Comparison of ENCODE assay signal across 25 mouse cellular contexts in genomic region chr1:162862328-162862727, GRCm38 (mm10). TPM values are rescaled to one million over a fixed set of nuclear protein-coding genes. Genes with fewer than 3 reads are reported as not detected.
A peak's percentile ranks its signal among the peaks of the same experiment; 100 is the strongest.
DNase-seq lines count a peak whose midpoint lies in the region; ATAC-seq and TF ChIP-seq lines count a peak whose summit lies in the region.
"Had no signal": no experiment of that assay in that cellular context is flagged by ENCODE, and none has a peak within 500 bp of the region (broad histone marks: within the 10 kb centered on the region; RNA-seq: fewer than 3 reads in every experiment).

No protein-coding gene starts in this region.

- H3K4me2 ChIP-seq in kidney, embryonic 15.5 days = no peak overlapping the region
- H3K4me2 ChIP-seq in kidney, embryonic 14.5 days (replicated peaks; ENCODE audit: low read depth, low read length) = no peak overlapping the region
- no peak overlapping the region for H3K4me2 ChIP-seq in midbrain, embryonic 12.5 days (replicated peaks)
- no peak overlapping the region for H3K4me2 ChIP-seq in midbrain, embryonic 16.5 days (ENCODE audit: low read length)
- peak overlapping the region; percentile 27 for H3K4me2 ChIP-seq in liver, postnatal 0 days (ENCODE audit: low read depth, low read length)
- H3K4me2 ChIP-seq: forebrain, embryonic 15.5 days; heart, embryonic 15.5 days; lung, embryonic 15.5 days; midbrain, embryonic 13.5 days; stomach, embryonic 15.5 days had no signal

- peak overlapping the region; percentile 64 for H3K27ac ChIP-seq in kidney, embryonic 15.5 days
- no peak overlapping the region for H3K27ac ChIP-seq in kidney, embryonic 14.5 days (ENCODE audit: low read depth, low read length)
- 0 out of 2 replicates have a peak overlapping the region, but pooled peaks have one; percentile 8 for H3K27ac ChIP-seq in midbrain, embryonic 12.5 days (replicated peaks)
- no peak overlapping the region for H3K27ac ChIP-seq in midbrain, embryonic 16.5 days (ENCODE audit: low read length)
- no peak overlapping the region for H3K27ac ChIP-seq in liver, postnatal 0 days (ENCODE audit: low read depth)
- H3K27ac ChIP-seq: forebrain, embryonic 15.5 days; heart, embryonic 15.5 days; layer of hippocampus, adult 2 months; lung, embryonic 15.5 days; midbrain, embryonic 13.5 days; stomach, embryonic 15.5 days had no signal

- H3K9ac ChIP-seq in kidney, embryonic 15.5 days = no peak overlapping the region
- H3K9ac ChIP-seq in kidney, embryonic 14.5 days (ENCODE audit: low read depth, low read length) = no peak overlapping the region
- H3K9ac ChIP-seq in midbrain, embryonic 12.5 days (replicated peaks) = no peak overlapping the region
- H3K9ac ChIP-seq in midbrain, embryonic 16.5 days (ENCODE audit: low read depth, low read length) = no peak overlapping the region
- no peak overlapping the region for H3K9ac ChIP-seq in liver, postnatal 0 days (replicated peaks)
- H3K9ac ChIP-seq: forebrain, embryonic 15.5 days; heart, embryonic 15.5 days; lung, embryonic 15.5 days; midbrain, embryonic 13.5 days; stomach, embryonic 15.5 days had no signal

- H3K9me3 ChIP-seq in kidney, embryonic 15.5 days (replicated peaks) = no peaks in the 10 kb centered on the region
- H3K9me3 ChIP-seq in kidney, embryonic 14.5 days (ENCODE audit: control insufficient read depth, low read length) = no peaks in the 10 kb centered on the region
- H3K9me3 ChIP-seq in midbrain, embryonic 12.5 days = no peaks in the 10 kb centered on the region
- H3K9me3 ChIP-seq in midbrain, embryonic 16.5 days (replicated peaks; ENCODE audit: control insufficient read depth, low read length, poor library complexity, severe bottlenecking) = no peaks in the 10 kb centered on the region
- H3K9me3 ChIP-seq in liver, postnatal 0 days (ENCODE audit: low read length) = no peaks in the 10 kb centered on the region
- H3K9me3 ChIP-seq: forebrain, embryonic 15.5 days; heart, embryonic 15.5 days; lung, embryonic 15.5 days; midbrain, embryonic 13.5 days; stomach, embryonic 15.5 days had no signal

- ATAC-seq in kidney, embryonic 15.5 days (replicated peaks; ENCODE audit: low FRiP score) = no peak
- ATAC-seq in kidney, embryonic 14.5 days (ENCODE audit: low FRiP score, low TSS enrichment) = no peak
- no peak for ATAC-seq in midbrain, embryonic 12.5 days (ENCODE audit: low FRiP score, low read depth)
- no peak for ATAC-seq in midbrain, embryonic 16.5 days
- ATAC-seq in liver, postnatal 0 days = no peak
- ATAC-seq: forebrain, embryonic 15.5 days; intestine, embryonic 16.5 days; midbrain, embryonic 13.5 days had no signal

- TF ChIP-seq EP300 in liver, postnatal 0 days (IDR thresholded peaks at IDR 0.05; ENCODE audit: low read depth) = no peak

- no peak overlapping the region for H3K4me3 ChIP-seq in kidney, embryonic 15.5 days (replicated peaks)
- H3K4me3 ChIP-seq in kidney, embryonic 14.5 days (ENCODE audit: low read length) = no peak overlapping the region
- no peak overlapping the region for H3K4me3 ChIP-seq in midbrain, embryonic 12.5 days
- no peak overlapping the region for H3K4me3 ChIP-seq in midbrain, embryonic 16.5 days (ENCODE audit: low read depth, low read length)
- no peak overlapping the region for H3K4me3 ChIP-seq in liver, postnatal 0 days (ENCODE audit: low read depth, low read length)
- H3K4me3 ChIP-seq: erythroblast, embryonic 14.5 days; forebrain, embryonic 15.5 days; heart, embryonic 15.5 days; layer of hippocampus, adult 2 months; lung, embryonic 15.5 days; midbrain, embryonic 13.5 days; stomach, embryonic 15.5 days had no signal

- peaks cover 26% of the 10 kb centered on the region for H3K4me1 ChIP-seq in kidney, embryonic 15.5 days
- 0 out of 2 replicates have a peak, but pooled peaks cover 5% of the 10 kb centered on the region for H3K4me1 ChIP-seq in kidney, embryonic 14.5 days (ENCODE audit: control insufficient read depth, insufficient read depth, low read length)
- H3K4me1 ChIP-seq in midbrain, embryonic 12.5 days = peaks cover 18% of the 10 kb centered on the region
- H3K4me1 ChIP-seq in midbrain, embryonic 16.5 days (ENCODE audit: control insufficient read depth, insufficient read depth, low read length) = peaks cover 3% of the 10 kb centered on the region
- peaks cover 18% of the 10 kb centered on the region for H3K4me1 ChIP-seq in liver, postnatal 0 days (ENCODE audit: insufficient read depth)
- H3K4me1 ChIP-seq: heart, embryonic 15.5 days had no signal

- no peak for TF ChIP-seq CTCF in liver, postnatal 0 days (IDR thresholded peaks at IDR 0.05; ENCODE audit: low read depth)

- H3K27me3 ChIP-seq in kidney, embryonic 15.5 days = no peaks in the 10 kb centered on the region
- H3K27me3 ChIP-seq in kidney, embryonic 14.5 days (ENCODE audit: control insufficient read depth, insufficient read depth, low read length) = no peaks in the 10 kb centered on the region
- peaks cover 5% of the 10 kb centered on the region; the same call in 1 of the 2 replicates for H3K27me3 ChIP-seq in midbrain, embryonic 12.5 days
- no peaks in the 10 kb centered on the region for H3K27me3 ChIP-seq in midbrain, embryonic 16.5 days (ENCODE audit: control insufficient read depth, insufficient read depth, low read depth, low read length)
- H3K27me3 ChIP-seq in liver, postnatal 0 days (ENCODE audit: insufficient read depth, low read length) = no peaks in the 10 kb centered on the region
- H3K27me3 ChIP-seq: forebrain, embryonic 15.5 days; heart, embryonic 15.5 days; lung, embryonic 15.5 days; midbrain, embryonic 13.5 days; stomach, embryonic 15.5 days had no signal

- no peaks in the 10 kb centered on the region for H3K36me3 ChIP-seq in kidney, embryonic 15.5 days
- no peaks in the 10 kb centered on the region for H3K36me3 ChIP-seq in kidney, embryonic 14.5 days (ENCODE audit: control insufficient read depth, insufficient read depth, low read length)
- H3K36me3 ChIP-seq in midbrain, embryonic 12.5 days = no peaks in the 10 kb centered on the region
- H3K36me3 ChIP-seq in midbrain, embryonic 16.5 days (ENCODE audit: control insufficient read depth, insufficient read depth, low read length) = no peaks in the 10 kb centered on the region
- H3K36me3 ChIP-seq in liver, postnatal 0 days (replicated peaks; ENCODE audit: insufficient read depth, low read length) = no peaks in the 10 kb centered on the region
- H3K36me3 ChIP-seq: forebrain, embryonic 15.5 days; heart, embryonic 15.5 days; lung, embryonic 15.5 days; midbrain, embryonic 13.5 days; stomach, embryonic 15.5 days had no signal

- peak; percentile 56 for DNase-seq in embryo, embryonic 10 days (ENCODE audit: low spot score)
- no peak for DNase-seq in liver, postnatal 0 days
- DNase-seq in adrenal gland, postnatal 36 days = no peak
- DNase-seq in gastrocnemius, adult 8-10 months (ENCODE audit: low spot score in 2 of 2) = no peak
- DNase-seq: cerebellum, postnatal 10 days; heart, adult 18-20 months; spleen, adult 18-20 months; thymus, postnatal 25 days had no signal

- WGBS in kidney, embryonic 15.5 days = 18% methylated on average over 1 of the region's 1 CpGs
- WGBS in kidney, embryonic 14.5 days = 45% methylated on average over 1 of the region's 1 CpGs
- 19% methylated on average over 1 of the region's 1 CpGs for WGBS in midbrain, embryonic 12.5 days
- 13% methylated on average over 1 of the region's 1 CpGs for WGBS in midbrain, embryonic 16.5 days
- 52% methylated on average over 1 of the region's 1 CpGs for WGBS in liver, postnatal 0 days (ENCODE audit: insufficient replicate concordance)

RNA-seq across cellular contexts. Expression of gene Fmo1, which starts 4.1 kb away (rescaled TPM):
- 41.5 and 42.2 TPM in 2 replicates for polyA plus RNA-seq in kidney, embryonic 15.5 days (2015; fragmentation: Nextera tagmentation; extraction: Ambion mirVana)
- 8.9 and 17.2 TPM in 2 replicates for polyA plus RNA-seq in kidney, embryonic 14.5 days (2014; fragmentation: Nextera tagmentation; extraction: Ambion mirVana)
- polyA plus RNA-seq in midbrain, embryonic 12.5 days (2016; fragmentation: Nextera tagmentation; extraction: Ambion mirVana) = 25.0 and 26.9 TPM in 2 replicates
- 23.0 and 32.3 TPM in 2 replicates for polyA plus RNA-seq in midbrain, embryonic 16.5 days (2015; fragmentation: Nextera tagmentation; extraction: Ambion mirVana)
- polyA plus RNA-seq in liver, postnatal 0 days (2015; fragmentation: Nextera tagmentation; extraction: Ambion mirVana) = 49.7 and 51.5 TPM in 2 replicates
- 100 to 1,000 TPM; 158 to 352 TPM for total RNA-seq in adrenal gland, postnatal 36 days (2021)
- 10 to 100 TPM in 3 of 4 experiments, 1 to 10 TPM in 1; 5.5 to 16.6 (median 11.4) TPM for total RNA-seq in gastrocnemius, adult 8-10 months (2022)
- polyA plus RNA-seq: erythroblast, embryonic 14.5 days had no signal

RNA-seq across cellular contexts. Expression of gene Fmo2, which starts 36.2 kb away (rescaled TPM):
- polyA plus RNA-seq in kidney, embryonic 15.5 days (2015; fragmentation: Nextera tagmentation; extraction: Ambion mirVana) = 4.9 and 8.0 TPM in 2 replicates
- 0.99 and 1.2 TPM in 2 replicates for polyA plus RNA-seq in kidney, embryonic 14.5 days (2014; fragmentation: Nextera tagmentation; extraction: Ambion mirVana)
- polyA plus RNA-seq in midbrain, embryonic 12.5 days (2016; fragmentation: Nextera tagmentation; extraction: Ambion mirVana) = 0.15 TPM in 1 of 2 replicates, not detected in the other
- 0.24 and 0.26 TPM in 2 replicates for polyA plus RNA-seq in midbrain, embryonic 16.5 days (2015; fragmentation: Nextera tagmentation; extraction: Ambion mirVana)
- polyA plus RNA-seq in liver, postnatal 0 days (2015; fragmentation: Nextera tagmentation; extraction: Ambion mirVana) = 0.55 and 0.62 TPM in 2 replicates
- total RNA-seq in adrenal gland, postnatal 36 days (2021) = 10 to 100 TPM; 40.5 to 47.1 TPM
- total RNA-seq in gastrocnemius, adult 8-10 months (2022) = 10 to 100 TPM in 3 of 4 experiments, 1 to 10 TPM in 1; 5.9 to 16.7 (median 15.6) TPM
- total RNA-seq: hematopoietic stem cell, adult 5-6 weeks had no signal
- polyA plus RNA-seq: C2C12; embryonic facial prominence, embryonic 11.5 days; erythroblast, embryonic 14.5 days; midbrain, embryonic 13.5 days had no signal

RNA-seq across cellular contexts. Expression of gene Fmo4, which starts 48.6 kb away (rescaled TPM):
- polyA plus RNA-seq in kidney, embryonic 15.5 days (2015; fragmentation: Nextera tagmentation; extraction: Ambion mirVana) = 0.91 and 1.5 TPM in 2 replicates
- polyA plus RNA-seq in kidney, embryonic 14.5 days (2014; fragmentation: Nextera tagmentation; extraction: Ambion mirVana) = 0.17 and 0.60 TPM in 2 replicates
- polyA plus RNA-seq in midbrain, embryonic 12.5 days (2016; fragmentation: Nextera tagmentation; extraction: Ambion mirVana) = 0.18 and 0.24 TPM in 2 replicates
- 0.38 and 0.81 TPM in 2 replicates for polyA plus RNA-seq in midbrain, embryonic 16.5 days (2015; fragmentation: Nextera tagmentation; extraction: Ambion mirVana)
- 5.2 and 6.0 TPM in 2 replicates for polyA plus RNA-seq in liver, postnatal 0 days (2015; fragmentation: Nextera tagmentation; extraction: Ambion mirVana)
- 1 to 10 TPM in 1 of 2 experiments, under 1 TPM in 1; 0.93 to 1.1 TPM for total RNA-seq in adrenal gland, postnatal 36 days (2021)
- total RNA-seq in gastrocnemius, adult 8-10 months (2022) = under 1 TPM in 1 of 4 experiments, not detected in 3; 0.15 TPM
- total RNA-seq: heart, adult 18-20 months; hematopoietic stem cell, adult 5-6 weeks; layer of hippocampus, adult 2 months; left cerebral cortex, adult 18-20 months had no signal
- polyA plus RNA-seq: erythroblast, embryonic 14.5 days; limb, embryonic 11.5 days had no signal

Comparison
In these comparisons a context has a peak if more than half of its experiments do, and no peak if none do; other contexts are left out.
1. H3K27ac ChIP-seq: peak in kidney, embryonic 15.5 days (single experiment) and midbrain, embryonic 12.5 days (single experiment); none in kidney, embryonic 14.5 days (single experiment), midbrain, embryonic 16.5 days (single experiment) and liver, postnatal 0 days (single experiment).